Mouse (Mus musculus) kidney, postnatal 0 days (tissue): ENCODE measurements at regions not wholly inside any gene's neighbourhood (a gene's known extent, or its start where the extent isn't known, plus 50 kb on each side); places are given as distances from the start of the nearest gene placed in this dataset.

Experiments used
- ATAC-seq: fragments of 200-750 bp; cut with Nextera tagmentation; replicated peaks from 2 replicates; pipeline ENCODE4 v1.8.0; 2017; ENCODE audit warnings: low read depth, moderate number of reproducible peaks, moderate TSS enrichment, moderate library complexity; ENCODE audit not compliant: low FRiP score
- DNase-seq: peaks from one replicate; pipeline ENCODE4 v3.0.0-alpha.2; 2016; ENCODE audit warnings: low spot score
- H3K27ac ChIP-seq: fragments of 300-500 bp; sonication (generic); 2 replicates; pipeline ENCODE4 v1.5.1; 2014; ENCODE audit warnings: mild to moderate bottlenecking
- H3K27me3 ChIP-seq: fragments of 300-500 bp; sonication (generic); 2 replicates; pipeline ENCODE4 v1.6.1; 2014; ENCODE audit warnings: low read length, mixed read lengths; ENCODE audit not compliant: insufficient read depth
- H3K36me3 ChIP-seq: fragments of 300-500 bp; sonication (generic); 2 replicates; pipeline ENCODE4 v1.6.1; 2014; ENCODE audit warnings: low read length, mixed read lengths; ENCODE audit not compliant: insufficient read depth
- H3K4me1 ChIP-seq: fragments of 300-500 bp; sonication (generic); replicated peaks from 2 replicates; pipeline ENCODE4 v1.6.1; 2014; ENCODE audit warnings: antibody characterized with exemption, low read length, mixed read lengths; ENCODE audit not compliant: insufficient read depth
- H3K4me2 ChIP-seq: fragments of 300-500 bp; sonication (generic); 2 replicates; pipeline ENCODE4 v1.6.1; 2014; ENCODE audit warnings: mild to moderate bottlenecking, low read length, moderate library complexity, mixed read lengths
- H3K4me3 ChIP-seq: fragments of 300-500 bp; sonication (generic); replicated peaks from 2 replicates; pipeline ENCODE4 v1.5.1; 2014; ENCODE audit warnings: low read depth, low read length
- H3K9ac ChIP-seq: fragments of 300-500 bp; sonication (generic); 2 replicates; pipeline ENCODE4 v1.6.1; 2014; ENCODE audit warnings: low read depth, low read length
- H3K9me3 ChIP-seq: fragments of 300-500 bp; sonication (generic); replicated peaks from 2 replicates; pipeline ENCODE4 v1.6.1; 2016; ENCODE audit warnings: low read length, inconsistent platforms, mixed read lengths
- CTCF ChIP-seq: IDR thresholded peaks from 2 replicates; pipeline ENCODE4 v1.5.1; 2016; ENCODE audit warnings: antibody characterized with exemption, low read depth, mild to moderate bottlenecking, moderate library complexity
- WGBS: fragments of 180-500 bp; shearing (Covaris S2); extraction: QIAGEN DNeasy Blood & Tissue Kit; methylation state at CpG from one replicate; pipeline ENCODE4 v1.1.7; 2014; 5-methylcytosine and 5-hydroxymethylcytosine counted together

GRCm38 (mm10) chr17:45296363-45296762 is 137.2 kb downstream of the Cdc5l start:
- Histone ChIP-seq H3K9ac (no peak overlapping the region), H3K4me1 (no peaks in the 10 kb centered on the region), H3K4me2 (no peak overlapping the region), H3K9me3 (no peaks in the 10 kb centered on the region), H3K27ac (no peak overlapping the region), H3K36me3 (no peaks in the 10 kb centered on the region), H3K4me3 (no peak overlapping the region), H3K27me3 (no peaks in the 10 kb centered on the region)
- TF ChIP-seq CTCF, result peak; percentile 57; the same call in 1 of the 2 replicates
- DNase-seq (no peak), ATAC-seq (no peak)
- 79% methylated on average over 1 of the region's 1 CpGs for WGBS

DNA sequence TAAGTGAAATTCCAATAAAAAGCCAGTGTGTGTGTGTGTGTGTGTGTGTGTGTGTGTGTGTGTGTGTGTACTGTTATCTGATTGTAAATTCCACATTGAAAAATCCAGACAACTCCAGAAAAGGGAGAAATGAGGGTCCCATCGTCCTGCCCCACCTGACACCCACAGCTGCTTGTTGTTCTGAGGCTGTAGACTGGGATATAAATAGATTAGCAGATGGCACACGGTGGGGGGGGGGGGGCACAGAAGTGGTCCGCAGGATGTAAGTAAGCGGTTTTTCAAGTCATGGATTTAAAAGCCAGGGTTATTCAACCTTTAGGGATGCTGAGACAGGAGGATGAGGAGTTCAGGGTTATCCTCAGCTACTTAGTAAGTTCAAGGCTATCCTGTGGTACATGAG is 138.7 kb downstream of the Cdc5l start:
- Histone ChIP-seq H3K4me3 (no peak overlapping the region), H3K4me2 (no peak overlapping the region), H3K4me1 (no peaks in the 10 kb centered on the region), H3K27ac (no peak overlapping the region), H3K9ac (no peak overlapping the region), H3K27me3 (no peaks in the 10 kb centered on the region), H3K36me3 (no peaks in the 10 kb centered on the region), H3K9me3 (no peaks in the 10 kb centered on the region)
- no peak for ATAC-seq
- DNase-seq, result no peak
- WGBS, result 62% methylated on average over 4 of the region's 4 CpGs
- TF ChIP-seq CTCF, result no peak

DNA sequence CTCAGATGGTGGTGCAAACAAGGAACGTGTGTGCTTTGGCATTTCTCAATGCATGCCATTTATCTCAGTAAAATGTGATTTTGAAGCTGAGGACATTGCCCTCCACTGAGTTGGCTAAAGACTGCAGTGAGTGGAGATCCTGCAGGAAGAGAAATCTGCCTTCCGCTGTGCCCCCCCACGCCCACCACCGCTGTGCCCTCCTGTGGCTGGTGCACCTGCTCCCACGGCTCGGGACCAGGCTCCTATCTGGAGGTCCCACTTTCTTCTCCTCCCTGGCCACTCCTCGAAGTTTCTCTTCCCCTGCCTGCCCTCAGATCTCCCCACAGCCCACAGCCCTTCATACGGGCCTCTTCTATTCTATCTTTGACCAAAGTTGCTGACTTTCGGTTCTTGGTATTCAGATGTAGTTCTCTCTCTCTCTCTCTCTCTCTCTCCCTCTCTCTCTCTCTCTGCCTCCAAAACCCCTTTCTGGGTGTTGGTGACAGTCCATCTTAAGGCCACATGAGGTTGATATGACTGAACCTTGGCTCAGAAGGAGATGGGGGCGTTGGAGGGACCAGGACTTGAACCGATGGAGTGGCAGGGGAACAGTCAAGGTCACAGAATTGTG is 139.2 kb downstream of the Cdc5l start:
- Histone ChIP-seq H3K4me1 (no peaks in the 10 kb centered on the region), H3K4me2 (no peak overlapping the region), H3K9ac (no peak overlapping the region), H3K4me3 (no peak overlapping the region), H3K36me3 (no peaks in the 10 kb centered on the region), H3K27me3 (no peaks in the 10 kb centered on the region), H3K9me3 (no peaks in the 10 kb centered on the region), H3K27ac (no peak overlapping the region)
- no peak for TF ChIP-seq CTCF
- DNase-seq (no peak), ATAC-seq (no peak)
- WGBS, result 82% methylated on average over 11 of the region's 11 CpGs

GRCm38 (mm10) chr17:45292883-45293282 is 140.7 kb downstream of the Cdc5l start:
- Histone ChIP-seq H3K27me3 (no peaks in the 10 kb centered on the region), H3K4me3 (no peak overlapping the region), H3K4me2 (no peak overlapping the region), H3K9ac (no peak overlapping the region), H3K27ac (no peak overlapping the region), H3K36me3 (no peaks in the 10 kb centered on the region), H3K4me1 (no peaks in the 10 kb centered on the region), H3K9me3 (no peaks in the 10 kb centered on the region)
- WGBS, result 79% methylated on average over 7 of the region's 7 CpGs
- no peak for TF ChIP-seq CTCF
- ATAC-seq (no peak), DNase-seq (no peak)

- Histone ChIP-seq H3K4me3 (no peak overlapping the region), H3K27ac (no peak overlapping the region), H3K4me1 (no peaks in the 10 kb centered on the region), H3K9ac (no peak overlapping the region), H3K27me3 (no peaks in the 10 kb centered on the region), H3K4me2 (no peak overlapping the region), H3K9me3 (no peaks in the 10 kb centered on the region), H3K36me3 (no peaks in the 10 kb centered on the region)
- 84% methylated on average over 5 of the region's 5 CpGs for WGBS
- ATAC-seq (no peak), DNase-seq (no peak)
- no peak for TF ChIP-seq CTCF
These were observed 142.5 kb downstream of the Cdc5l start for GRCm38 (mm10) chr17:45291052-45291451.

DNA sequence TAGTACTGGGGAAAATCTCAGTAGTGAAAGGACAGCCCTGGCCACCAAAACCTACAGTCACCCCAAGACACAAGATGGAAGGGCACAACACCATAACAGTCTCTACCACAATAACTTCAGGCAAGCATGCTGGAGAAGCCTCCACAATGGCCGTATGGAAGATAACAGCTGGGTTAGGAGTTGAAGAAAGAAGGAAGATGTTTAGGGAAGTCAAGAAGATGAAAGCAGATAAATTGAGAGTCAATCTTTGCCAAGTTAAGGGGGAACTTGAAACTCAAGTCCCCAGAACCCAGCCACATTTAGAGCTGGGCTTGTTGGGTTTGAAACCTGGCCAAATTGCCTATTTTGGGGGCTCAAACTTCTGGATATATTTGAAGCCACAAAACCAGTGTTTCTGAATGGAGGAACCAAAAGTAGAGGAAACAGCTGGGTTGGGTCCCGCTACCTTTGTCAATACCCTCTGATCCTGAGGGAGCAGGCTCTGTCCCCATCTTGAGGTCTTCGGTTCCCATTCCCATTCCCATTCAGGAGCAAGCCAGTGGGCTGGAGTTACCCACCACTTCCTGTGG is 147.8 kb downstream of the Cdc5l start:
- ATAC-seq, result no peak
- Histone ChIP-seq H3K27ac (no peak overlapping the region), H3K9ac (no peak overlapping the region), H3K36me3 (no peaks in the 10 kb centered on the region), H3K27me3 (no peaks in the 10 kb centered on the region), H3K4me3 (no peak overlapping the region), H3K4me1 (no peaks in the 10 kb centered on the region), H3K4me2 (no peak overlapping the region), H3K9me3 (no peaks in the 10 kb centered on the region)
- 95% methylated on average over 3 of the region's 3 CpGs for WGBS
- no peak for TF ChIP-seq CTCF
- DNase-seq, result no peak

- H3K27me3 ChIP-seq, result no peaks in the 10 kb centered on the region
These were observed 152.0 kb downstream of the Cdc5l start for GRCm38 (mm10) chr17:45281554-45281953.

More at GRCm38 (mm10) chr17:45281554-45281953, 152.0 kb downstream of the Cdc5l start:
- ATAC-seq (no peak), DNase-seq (no peak)
- no peak overlapping the region for H3K9ac ChIP-seq
- H3K4me2 ChIP-seq, result no peak overlapping the region
- no peak overlapping the region for H3K27ac ChIP-seq
- no peaks in the 10 kb centered on the region for H3K36me3 ChIP-seq
- no peaks in the 10 kb centered on the region for H3K9me3 ChIP-seq
- no peaks in the 10 kb centered on the region for H3K4me1 ChIP-seq
- H3K4me3 ChIP-seq, result no peak overlapping the region
- 100% methylated on average over 1 of the region's 1 CpGs for WGBS
- TF ChIP-seq CTCF, result no peak
